In the genomic region with DNA sequence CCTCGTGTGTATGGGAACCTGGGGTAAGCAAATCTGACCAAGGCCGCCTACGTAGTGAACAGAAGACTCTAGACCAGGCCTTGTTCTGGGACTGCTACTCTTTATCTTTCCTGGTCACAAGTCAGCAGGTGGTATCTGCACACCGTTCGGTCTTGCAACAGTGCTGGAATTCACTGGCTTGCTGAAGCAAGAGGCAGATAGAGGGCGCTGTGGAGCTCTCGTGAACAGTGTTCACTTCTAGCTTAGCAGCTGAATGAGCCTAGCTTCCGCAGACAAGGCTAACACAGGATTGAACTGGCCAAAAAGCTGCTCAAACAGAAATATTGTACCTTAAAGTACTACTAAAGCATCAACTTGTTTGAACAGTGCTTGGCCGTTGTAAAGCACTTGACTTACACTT, we compare ENCODE assay signal across 9 mouse cellular contexts.
DNase-seq lines count a peak whose midpoint lies in the region; ATAC-seq and TF ChIP-seq lines count a peak whose summit lies in the region.
"Had no signal": no experiment of that assay in that cellular context is flagged by ENCODE, and none has a peak within 500 bp of the region (broad histone marks: within the 10 kb centered on the region; RNA-seq: fewer than 3 reads in every experiment).

No protein-coding gene starts in this region.

- DNase-seq in MN1 (ENCODE audit: low spot score) = peak; percentile 53
- DNase-seq in c-Kit-positive CD71-positive TER-119-negative erythroid progenitor cells, embryonic 14.5 days (ENCODE audit: low read depth) = peak; percentile 82
- DNase-seq in forebrain, postnatal 0 days = peak; percentile 85
- DNase-seq in hindbrain, embryonic 14.5 days (ENCODE audit: low spot score) = peak; percentile 86
- peak; percentile 86 for DNase-seq in layer of hippocampus, postnatal 10 days (ENCODE audit: low spot score in 2 of 2)
- DNase-seq in lung, postnatal 36 days = peak; percentile 91
- DNase-seq in right cerebral cortex, postnatal 14 days = peak; percentile 89
- peak; percentile 76 for DNase-seq in urinary bladder, postnatal 25 days (ENCODE audit: low spot score)

- WGBS in forebrain, postnatal 0 days = 26% methylated on average over 9 of the region's 9 CpGs
- 28% methylated on average over 9 of the region's 9 CpGs for WGBS in hindbrain, embryonic 14.5 days

- no peak overlapping the region for H3K27ac ChIP-seq in forebrain, postnatal 0 days (ENCODE audit: low read depth, low read length)
- H3K27ac ChIP-seq in hindbrain, embryonic 14.5 days = no peak overlapping the region
- H3K27ac ChIP-seq: limb, embryonic 15.5 days had no signal

- no peaks in the 10 kb centered on the region for H3K4me1 ChIP-seq in forebrain, postnatal 0 days (ENCODE audit: insufficient read depth)
- H3K4me1 ChIP-seq in hindbrain, embryonic 14.5 days (replicated peaks; ENCODE audit: control insufficient read depth, insufficient read depth, low read length) = no peaks in the 10 kb centered on the region

- no peaks in the 10 kb centered on the region for H3K9me3 ChIP-seq in forebrain, postnatal 0 days (ENCODE audit: low read length)
- no peaks in the 10 kb centered on the region for H3K9me3 ChIP-seq in hindbrain, embryonic 14.5 days (ENCODE audit: control insufficient read depth, low read length)
- H3K9me3 ChIP-seq: limb, embryonic 15.5 days had no signal

- no peaks in the 10 kb centered on the region for H3K36me3 ChIP-seq in forebrain, postnatal 0 days (ENCODE audit: insufficient read depth)
- H3K36me3 ChIP-seq in hindbrain, embryonic 14.5 days (replicated peaks; ENCODE audit: control insufficient read depth, insufficient read depth) = no peaks in the 10 kb centered on the region
- H3K36me3 ChIP-seq: limb, embryonic 15.5 days had no signal

- H3K4me2 ChIP-seq in forebrain, postnatal 0 days (ENCODE audit: low read depth) = no peak overlapping the region
- H3K4me2 ChIP-seq in hindbrain, embryonic 14.5 days (replicated peaks) = no peak overlapping the region
- H3K4me2 ChIP-seq: limb, embryonic 15.5 days had no signal

- no peak overlapping the region for H3K9ac ChIP-seq in forebrain, postnatal 0 days
- H3K9ac ChIP-seq in hindbrain, embryonic 14.5 days = no peak overlapping the region
- H3K9ac ChIP-seq: limb, embryonic 15.5 days had no signal

- no peaks in the 10 kb centered on the region for H3K27me3 ChIP-seq in forebrain, postnatal 0 days (ENCODE audit: insufficient read depth, low read length)
- H3K27me3 ChIP-seq in hindbrain, embryonic 14.5 days (ENCODE audit: control insufficient read depth, insufficient read depth, low read length) = no peaks in the 10 kb centered on the region

- H3K4me3 ChIP-seq in forebrain, postnatal 0 days (ENCODE audit: low read depth, low read length) = no peak overlapping the region
- H3K4me3 ChIP-seq in hindbrain, embryonic 14.5 days (replicated peaks; ENCODE audit: low read length) = no peak overlapping the region
- H3K4me3 ChIP-seq: limb, embryonic 15.5 days had no signal

- ATAC-seq in forebrain, postnatal 0 days = peak; percentile 74; the same call in 1 of the 2 replicates
- peak; percentile 27; the same call in 1 of the 2 replicates for ATAC-seq in hindbrain, embryonic 14.5 days (ENCODE audit: low FRiP score)

- TF ChIP-seq CTCF in forebrain, postnatal 0 days (IDR thresholded peaks at IDR 0.05; ENCODE audit: low read depth) = peak; percentile 87
